Mouse (Mus musculus): Measurements from ENCODE around the gene Mtnr1b.

- no peak for TF ChIP-seq MAX (IDR thresholded peaks at IDR 0.05)
- no peak for TF ChIP-seq CTCF (IDR thresholded peaks at IDR 0.05; ENCODE audit: control insufficient read depth, insufficient read depth, insufficient read length)
- TF ChIP-seq USF1 (IDR thresholded peaks at IDR 0.05; ENCODE audit: low read depth) = no peak
- TF ChIP-seq MYOG (IDR thresholded peaks at IDR 0.05; ENCODE audit: control insufficient read depth, extremely low read depth, insufficient read length) = no peak
- no peak for TF ChIP-seq MYOD1 (IDR thresholded peaks at IDR 0.05; ENCODE audit: control insufficient read depth, insufficient read length, low read depth)
These were observed 71.8 kb downstream of the Mtnr1b start for GRCm38 (mm10) chr9:15802413-15803027.

All from C2C12 (cell line).